Mouse (Mus musculus): ENCODE measurements around the gene Abca5. TPM values are rescaled to one million over a fixed set of nuclear protein-coding genes. Genes with fewer than 3 reads are reported as not detected.

Abca5 gene
- polyA plus RNA-seq, 1 experiment from 2014 or later, result 11.2 TPM

DNA sequence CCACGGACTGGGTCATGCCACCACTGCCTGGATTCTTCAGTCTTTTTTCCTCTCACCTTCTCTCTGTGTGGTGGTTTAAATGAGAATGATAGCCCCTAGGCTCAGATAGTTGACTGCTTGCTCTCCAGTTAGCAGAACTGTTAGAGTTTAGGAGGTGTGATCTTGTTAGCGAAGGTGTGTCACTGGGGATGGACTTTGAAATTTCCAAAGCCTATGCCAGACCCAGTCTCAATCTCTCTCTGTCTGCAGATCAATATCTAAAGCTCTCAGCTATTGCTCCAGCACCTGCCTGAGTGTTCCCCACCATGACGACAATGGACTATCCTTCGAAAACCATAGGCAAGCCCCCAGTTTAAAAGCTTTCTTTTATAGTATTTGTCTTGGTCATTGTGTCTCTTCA lies 80.5 kb downstream of the Abca5 start:
- Histone ChIP-seq H3K27me3 (replicated peaks; ENCODE audit: control insufficient read depth, insufficient read depth, low read length) (no peaks in the 10 kb centered on the region), H3K36me3 (ENCODE audit: control insufficient read depth, insufficient read depth, low read length) (no peaks in the 10 kb centered on the region), H3K27ac (ENCODE audit: low read depth, low read length) (no peak overlapping the region), H3K9me3 (ENCODE audit: control insufficient read depth, low read length) (no peaks in the 10 kb centered on the region), H3K4me2 (ENCODE audit: low read length) (no peak overlapping the region), H3K4me3 (ENCODE audit: low read length) (no peak overlapping the region), H3K9ac (ENCODE audit: low read depth, low read length) (no peak overlapping the region), H3K4me1 (ENCODE audit: control insufficient read depth, insufficient read depth, low read depth, low read length) (no peaks in the 10 kb centered on the region)
- no peak for ATAC-seq
- 96% methylated on average over 4 of the region's 4 CpGs for WGBS

DNA sequence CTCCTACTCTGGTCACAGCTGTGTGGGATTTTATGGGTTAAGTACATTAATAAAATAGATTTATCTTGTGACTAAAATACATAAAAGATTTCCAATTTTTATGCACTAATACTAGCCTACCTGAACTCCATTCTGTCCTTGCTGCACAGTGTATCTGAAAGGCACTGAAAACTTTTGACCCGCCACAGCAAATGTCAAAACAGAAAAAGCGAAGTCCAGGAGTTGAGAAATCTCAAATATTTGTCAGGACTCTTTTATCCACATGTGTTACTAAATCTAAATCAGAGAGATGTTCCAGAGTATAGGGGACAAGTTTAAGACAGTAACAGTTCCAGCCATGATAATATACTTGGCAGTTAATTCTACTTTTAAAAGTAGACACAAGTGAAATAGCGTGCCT lies 85.3 kb downstream of the Abca5 start:
- 90% methylated on average over 3 of the region's 3 CpGs for WGBS
- ATAC-seq, result no peak

GRCm38 (mm10) chr11:110251534-110251933 lies 86.0 kb downstream of the Abca5 start, which contains the start of gene Abca6:
Gene Abca6 (minus strand): TSS chr11:110251776.
- 16% methylated on average over 8 of the region's 8 CpGs for WGBS
- no peaks in the 10 kb centered on the region for H3K36me3 ChIP-seq (ENCODE audit: control insufficient read depth, insufficient read depth, low read length)
- no peak within 1 kb of the TSS for H3K9ac ChIP-seq (ENCODE audit: low read depth, low read length)
- no peak for ATAC-seq
- no peaks in the 10 kb centered on the region for H3K27me3 ChIP-seq (replicated peaks; ENCODE audit: control insufficient read depth, insufficient read depth, low read length)
- peak within 1 kb of the TSS; percentile 53 for H3K4me2 ChIP-seq (ENCODE audit: low read length)
- peaks cover 3% of the 10 kb centered on the region; the same call in 1 of the 2 replicates for H3K4me1 ChIP-seq (ENCODE audit: control insufficient read depth, insufficient read depth, low read depth, low read length)
- H3K9me3 ChIP-seq (ENCODE audit: control insufficient read depth, low read length), result no peaks in the 10 kb centered on the region
- H3K27ac ChIP-seq (ENCODE audit: low read depth, low read length), result no peak within 1 kb of the TSS
- peak within 1 kb of the TSS; percentile 32 for H3K4me3 ChIP-seq (ENCODE audit: low read length)

More for the DNA sequence above, 85.3 kb downstream of the Abca5 start:
- Histone ChIP-seq H3K4me2 (ENCODE audit: low read length) (no peak overlapping the region), H3K36me3 (ENCODE audit: control insufficient read depth, insufficient read depth, low read length) (no peaks in the 10 kb centered on the region), H3K9me3 (ENCODE audit: control insufficient read depth, low read length) (no peaks in the 10 kb centered on the region), H3K4me3 (ENCODE audit: low read length) (no peak overlapping the region), H3K9ac (ENCODE audit: low read depth, low read length) (no peak overlapping the region), H3K27me3 (replicated peaks; ENCODE audit: control insufficient read depth, insufficient read depth, low read length) (no peaks in the 10 kb centered on the region), H3K4me1 (ENCODE audit: control insufficient read depth, insufficient read depth, low read depth, low read length) (peaks cover 3% of the 10 kb centered on the region; the same call in 1 of the 2 replicates), H3K27ac (ENCODE audit: low read depth, low read length) (no peak overlapping the region)

DNA sequence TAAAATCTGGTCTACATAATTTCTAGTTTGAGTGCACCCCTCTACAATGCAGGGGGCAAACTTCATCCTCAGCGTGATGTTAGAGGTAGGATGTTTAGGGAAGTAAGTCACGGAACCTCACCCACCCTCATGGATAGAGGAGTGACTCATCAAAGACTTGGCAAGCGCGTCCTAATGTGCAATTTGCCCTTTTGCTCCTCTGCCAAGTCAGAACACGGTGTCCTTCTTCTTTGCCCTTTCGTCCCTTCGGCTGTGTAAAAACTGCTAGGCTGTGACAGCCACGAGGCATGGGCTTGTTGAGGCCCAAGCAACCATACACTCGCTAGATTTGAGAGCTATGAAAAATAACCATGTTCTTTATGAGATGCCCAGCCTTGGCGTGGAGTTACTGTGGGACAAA lies 92.8 kb downstream of the Abca5 start:
- no peaks in the 10 kb centered on the region for H3K4me1 ChIP-seq (ENCODE audit: control insufficient read depth, insufficient read depth, low read depth, low read length)
- H3K4me2 ChIP-seq (ENCODE audit: low read length), result no peak overlapping the region
- no peak overlapping the region for H3K9ac ChIP-seq (ENCODE audit: low read depth, low read length)
- no peaks in the 10 kb centered on the region for H3K36me3 ChIP-seq (ENCODE audit: control insufficient read depth, insufficient read depth, low read length)
- no peak overlapping the region for H3K4me3 ChIP-seq (ENCODE audit: low read length)
- no peak overlapping the region for H3K27ac ChIP-seq (ENCODE audit: low read depth, low read length)
- WGBS, result 91% methylated on average over 10 of the region's 10 CpGs
- ATAC-seq, result no peak
- H3K27me3 ChIP-seq (replicated peaks; ENCODE audit: control insufficient read depth, insufficient read depth, low read length), result no peaks in the 10 kb centered on the region
- H3K9me3 ChIP-seq (ENCODE audit: control insufficient read depth, low read length), result peaks cover 3% of the 10 kb centered on the region; the same call in 1 of the 2 replicates

DNA sequence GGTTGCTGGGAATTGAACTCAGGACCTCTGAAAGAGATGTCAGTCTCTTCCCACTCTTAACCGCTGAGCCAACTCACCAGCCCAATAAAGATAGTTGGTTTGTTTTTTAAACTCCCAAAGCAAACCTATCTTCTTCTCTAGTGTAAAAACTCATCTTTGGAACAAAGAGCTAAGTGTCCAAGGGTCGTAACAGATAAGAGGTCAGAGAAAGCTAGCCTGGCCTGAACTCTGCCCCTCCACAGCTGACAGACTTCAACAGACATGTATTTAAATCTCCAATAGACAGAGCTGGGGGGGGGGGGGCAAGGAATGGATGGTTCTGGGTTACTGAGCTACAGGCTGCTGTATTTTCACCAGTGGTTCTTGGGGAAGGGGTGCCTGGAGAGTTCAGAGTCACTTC lies 100.0 kb downstream of the Abca5 start:
- no peak overlapping the region for H3K9ac ChIP-seq (ENCODE audit: low read depth, low read length)
- 86% methylated on average over 2 of the region's 2 CpGs for WGBS
- H3K4me3 ChIP-seq (ENCODE audit: low read length), result no peak overlapping the region
- H3K9me3 ChIP-seq (ENCODE audit: control insufficient read depth, low read length), result peaks cover 6% of the 10 kb centered on the region; the same call in 1 of the 2 replicates
- H3K4me1 ChIP-seq (ENCODE audit: control insufficient read depth, insufficient read depth, low read depth, low read length), result no peaks in the 10 kb centered on the region
- H3K36me3 ChIP-seq (ENCODE audit: control insufficient read depth, insufficient read depth, low read length), result no peaks in the 10 kb centered on the region
- H3K4me2 ChIP-seq (ENCODE audit: low read length), result no peak overlapping the region
- no peaks in the 10 kb centered on the region for H3K27me3 ChIP-seq (replicated peaks; ENCODE audit: control insufficient read depth, insufficient read depth, low read length)
- ATAC-seq, result no peak
- no peak overlapping the region for H3K27ac ChIP-seq (ENCODE audit: low read depth, low read length)

GRCm38 (mm10) chr11:110232975-110233374 lies 104.5 kb downstream of the Abca5 start:
- Histone ChIP-seq H3K27me3 (replicated peaks; ENCODE audit: control insufficient read depth, insufficient read depth, low read length) (no peaks in the 10 kb centered on the region), H3K4me1 (ENCODE audit: control insufficient read depth, insufficient read depth, low read depth, low read length) (no peaks in the 10 kb centered on the region), H3K36me3 (ENCODE audit: control insufficient read depth, insufficient read depth, low read length) (no peaks in the 10 kb centered on the region), H3K9me3 (ENCODE audit: control insufficient read depth, low read length) (no peaks in the 10 kb centered on the region), H3K4me3 (ENCODE audit: low read length) (no peak overlapping the region), H3K9ac (ENCODE audit: low read depth, low read length) (no peak overlapping the region), H3K27ac (ENCODE audit: low read depth, low read length) (no peak overlapping the region), H3K4me2 (ENCODE audit: low read length) (no peak overlapping the region)
- ATAC-seq, result no peak

Other genes starting within 250 kb of the Abca5 start
- 1.3 and 1.7 TPM in 2 replicates for gene Abca8a, start 241.7 kb downstream of the Abca5 start, polyA plus RNA-seq (2015; fragmentation: Nextera tagmentation; extraction: Ambion mirVana)
- gene Abca9, start 169.5 kb downstream of the Abca5 start, polyA plus RNA-seq (2015; fragmentation: Nextera tagmentation; extraction: Ambion mirVana), result 2.7 and 4.2 TPM in 2 replicates
- 0.32 and 0.48 TPM in 2 replicates for gene Abca6, start 85.9 kb downstream of the Abca5 start, polyA plus RNA-seq (2015; fragmentation: Nextera tagmentation; extraction: Ambion mirVana)
- 24.4 and 26.9 TPM in 2 replicates for gene Map2k6, start 61.4 kb upstream of the Abca5 start, polyA plus RNA-seq (2015; fragmentation: Nextera tagmentation; extraction: Ambion mirVana)